Mouse (Mus musculus) heart, postnatal 25 days (tissue): Measurements from ENCODE around the gene Fam126a. TPM values are rescaled to one million over a fixed set of nuclear protein-coding genes. Genes with fewer than 3 reads are reported as not detected.

Experiments
- DNase-seq: peaks from one replicate; pipeline ENCODE4 v3.0.0; 2022; ENCODE audit warnings: low spot score
- intact Hi-C: fragments of 180-260 bp; cut with DNase I; formaldehyde crosslinking; loops from one replicate; pipeline ENCODE4 v1.15.1; 2025
- total RNA-seq, 2 experiments: library from RNA; stranded (reverse); gene quantifications; 2 replicates each; pipeline ENCODE4 v1.2.3; 2021

Fam126a gene
- total RNA-seq, 2 experiments from 2014 or later: 35.8 to 42.9 TPM

- DNase-seq: no peak
- intact Hi-C loops: no loop called here
Observed at GRCm38 (mm10) chr5:24041341-24041852, 10.9 kb upstream of the Fam126a start.

GRCm38 (mm10) chr5:24040601-24041000 is 10.1 kb upstream of the Fam126a start:
- no peak for DNase-seq
- intact Hi-C loops: no loop called here

GRCm38 (mm10) chr5:24039423-24039822 is 8.9 kb upstream of the Fam126a start:
- intact Hi-C loops: no loop called here
- DNase-seq: no peak

DNA sequence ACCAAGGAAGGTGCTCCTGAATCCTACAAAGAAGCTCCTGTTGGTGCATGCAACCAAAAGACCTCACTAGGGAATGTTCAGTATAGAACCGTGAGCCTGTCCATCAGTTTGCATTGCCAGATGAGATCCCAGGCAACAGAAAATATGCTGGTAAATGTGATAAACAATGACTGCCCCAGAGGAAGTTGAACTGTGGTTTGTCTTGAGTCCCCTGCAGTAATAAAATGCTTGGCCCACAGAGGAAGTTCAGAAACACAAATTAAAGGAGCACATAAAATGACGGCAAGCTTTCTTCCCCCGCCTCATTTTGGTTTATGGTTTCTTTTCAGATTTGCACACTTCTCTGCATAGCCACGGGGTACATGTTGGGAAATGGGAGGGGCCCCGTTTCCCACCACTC is 8.3 kb upstream of the Fam126a start:
- DNase-seq: no peak
- intact Hi-C loops: no loop called here

GRCm38 (mm10) chr5:24038190-24038589 is 7.7 kb upstream of the Fam126a start:
- no peak for DNase-seq
- intact Hi-C loops: no loop called here

GRCm38 (mm10) chr5:24036731-24037130 is 6.2 kb upstream of the Fam126a start:
- intact Hi-C loops: no loop called here
- no peak for DNase-seq

DNA sequence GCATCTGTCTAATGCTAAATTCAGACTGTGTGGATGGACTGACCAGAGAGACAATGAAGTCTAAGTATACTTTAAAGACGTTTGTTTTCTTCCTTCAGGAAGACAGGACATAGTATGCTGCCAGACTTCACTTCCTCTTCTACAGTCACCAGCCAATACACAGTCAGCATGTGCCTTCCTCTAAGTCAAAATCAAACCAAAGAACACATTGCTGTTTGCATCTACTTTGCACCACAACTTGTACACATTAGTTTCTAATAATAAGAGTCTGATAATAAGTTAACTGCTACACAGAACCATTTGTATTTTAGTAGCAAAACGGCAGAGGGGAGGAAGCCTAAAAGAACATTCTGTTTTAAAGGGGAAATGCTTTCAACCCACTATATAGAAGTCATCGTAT is 4.5 kb upstream of the Fam126a start:
- DNase-seq: no peak
- intact Hi-C loops: no loop called here

GRCm38 (mm10) chr5:24034091-24034490 is 3.6 kb upstream of the Fam126a start:
- no peak for DNase-seq
- intact Hi-C loops: no loop called here

- intact Hi-C loops: loop anchor here (2.0 to 5.0 kb wide), 2 partner anchors 47 to 53 kb away; no protein-coding TSS in a partner anchor
- no peak for DNase-seq
Observed at GRCm38 (mm10) chr5:24029946-24030578, 428 bp downstream of the Fam126a start.

GRCm38 (mm10) chr5:24029331-24029771 is 1.1 kb downstream of the Fam126a start:
- intact Hi-C loops: loop anchor here (2.0 to 5.0 kb wide), 2 partner anchors 47 to 52 kb away; no protein-coding TSS in a partner anchor
- DNase-seq: peak; percentile 13

DNA sequence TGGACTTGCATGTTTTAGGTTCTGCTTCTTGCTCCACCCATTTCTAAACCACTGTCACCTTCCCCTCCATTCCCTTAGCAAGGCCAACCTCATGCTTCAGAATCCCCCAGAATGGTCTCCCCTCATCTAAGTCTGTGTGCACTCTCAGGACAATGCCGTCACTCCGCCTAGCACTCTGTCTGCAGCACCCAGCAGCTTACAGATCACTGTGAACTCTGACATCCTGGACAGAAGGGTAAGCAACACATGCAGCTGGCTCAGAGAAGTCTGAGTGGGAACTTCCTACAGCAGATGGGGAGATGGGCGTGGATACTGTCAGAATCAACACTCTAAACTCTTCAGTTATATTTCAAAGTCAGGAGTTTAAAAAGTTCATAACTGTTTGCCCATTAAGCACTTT is 5.5 kb downstream of the Fam126a start:
- intact Hi-C loops: loop anchor here (5.0 kb wide), 1 partner anchor 48 kb away; no protein-coding TSS in a partner anchor
- no peak for DNase-seq

- no peak for DNase-seq
- intact Hi-C loops: no loop called here
Observed at GRCm38 (mm10) chr5:24023226-24023625, 7.3 kb downstream of the Fam126a start.

DNA sequence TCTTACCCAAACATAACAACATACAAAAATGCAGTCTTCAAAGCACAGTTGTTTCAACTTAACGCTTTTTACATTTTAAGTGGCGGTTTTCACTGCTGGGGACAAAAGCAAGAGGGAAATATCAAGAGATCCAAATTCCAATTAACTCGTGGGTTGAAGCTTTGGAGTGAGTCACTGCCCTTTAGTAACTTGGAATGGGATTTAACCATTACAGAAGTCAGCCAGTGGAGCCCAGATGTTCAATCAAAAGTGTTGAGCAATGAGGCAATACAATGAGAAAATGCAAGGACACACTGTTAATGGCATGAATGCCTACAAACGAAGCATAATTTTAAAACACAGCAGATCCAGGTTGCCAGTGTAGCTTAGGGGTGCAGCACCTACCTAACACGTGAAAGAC is 8.8 kb downstream of the Fam126a start:
- no peak for DNase-seq
- intact Hi-C loops: no loop called here

GRCm38 (mm10) chr5:24020380-24020779 is 10.1 kb downstream of the Fam126a start:
- intact Hi-C loops: no loop called here
- no peak for DNase-seq

GRCm38 (mm10) chr5:24019341-24020185 is 10.9 kb downstream of the Fam126a start:
- intact Hi-C loops: no loop called here
- DNase-seq: no peak

- intact Hi-C loops: no loop called here
- DNase-seq: no peak
Observed at GRCm38 (mm10) chr5:24018621-24019261, 11.7 kb downstream of the Fam126a start.

DNA sequence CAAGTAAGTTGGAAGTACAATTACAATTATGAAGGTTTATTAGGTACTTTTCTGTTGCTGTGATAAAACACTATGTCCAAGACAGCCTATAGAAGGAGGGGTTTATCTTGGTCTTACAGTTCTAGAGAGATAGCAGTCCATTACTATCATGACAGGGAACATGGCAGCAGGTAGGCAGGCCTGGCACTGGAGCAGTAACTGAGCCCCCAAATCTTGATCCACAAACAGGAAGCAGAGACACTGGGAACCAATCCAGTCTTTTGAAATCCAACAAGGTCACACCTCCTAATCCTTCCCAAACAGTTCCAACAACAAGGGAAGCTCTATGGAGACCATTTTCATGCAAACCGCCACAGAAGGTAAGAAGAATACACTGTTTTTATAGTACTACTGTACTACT is 13.6 kb downstream of the Fam126a start:
- intact Hi-C loops: no loop called here
- DNase-seq: no peak

DNA sequence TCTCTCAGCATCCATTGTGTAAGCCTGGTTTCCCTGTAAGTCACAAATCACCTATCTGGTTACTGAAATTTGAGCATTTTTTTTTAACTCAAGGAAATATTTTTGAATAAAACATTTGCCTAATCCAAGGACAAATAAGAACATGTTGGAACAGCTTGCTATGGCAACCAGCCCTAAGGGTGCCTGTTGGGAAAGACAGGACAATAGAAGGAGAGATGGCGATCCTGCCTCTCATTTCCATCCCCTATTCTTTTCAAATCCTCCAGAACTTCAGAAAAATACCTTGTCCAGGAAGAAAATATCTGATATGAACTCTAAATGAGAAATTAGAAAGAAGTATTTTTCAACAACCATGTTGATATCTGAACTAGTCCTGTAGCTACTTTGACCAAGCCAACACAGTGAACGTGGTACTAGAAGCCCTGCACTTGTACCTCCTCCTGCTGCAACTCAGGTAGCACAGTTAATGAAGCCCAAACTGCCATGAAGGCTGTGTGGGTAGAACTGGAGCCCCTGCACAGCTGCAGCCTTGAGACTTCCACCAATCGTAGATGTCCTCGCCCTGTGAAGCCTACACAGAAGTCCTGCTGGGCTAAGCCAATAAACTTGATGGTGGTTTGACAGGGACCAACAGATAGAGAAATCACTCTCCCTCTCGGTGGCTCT is 17.0 kb downstream of the Fam126a start:
- intact Hi-C loops: no loop called here
- no peak for DNase-seq

GRCm38 (mm10) chr5:23999083-23999671 is 31.3 kb downstream of the Fam126a start:
- intact Hi-C loops: no loop called here
- no peak for DNase-seq

GRCm38 (mm10) chr5:23995951-23996350 is 34.5 kb downstream of the Fam126a start:
- no peak for DNase-seq
- intact Hi-C loops: no loop called here
